ENCODE assay signal across 28 mouse cellular contexts in genomic region chr2:29831106-29831505, GRCm38 (mm10). TPM values are rescaled to one million over a fixed set of nuclear protein-coding genes. Genes with fewer than 3 reads are reported as not detected.
DNase-seq lines count a peak whose midpoint lies in the region; ATAC-seq and TF ChIP-seq lines count a peak whose summit lies in the region.
"Had no signal": no experiment of that assay in that cellular context is flagged by ENCODE, and none has a peak within 500 bp of the region (broad histone marks: within the 10 kb centered on the region; RNA-seq: fewer than 3 reads in every experiment).

No protein-coding gene starts in this region.

- no peaks in the 10 kb centered on the region for H3K9me3 ChIP-seq in hindbrain, embryonic 10.5 days
- no peaks in the 10 kb centered on the region for H3K9me3 ChIP-seq in hindbrain, embryonic 14.5 days (ENCODE audit: control insufficient read depth, low read length)
- no peaks in the 10 kb centered on the region for H3K9me3 ChIP-seq in E14TG2a.4 (ENCODE audit: low read length)
- H3K9me3 ChIP-seq in heart, embryonic 12.5 days (replicated peaks), result no peaks in the 10 kb centered on the region
- H3K9me3 ChIP-seq: embryonic facial prominence, embryonic 10.5 days; forebrain, embryonic 15.5 days; heart, embryonic 13.5 days; hindbrain, embryonic 15.5 days; limb, embryonic 13.5 days; liver, embryonic 12.5 days; midbrain, embryonic 10.5 days; neural tube, embryonic 15.5 days had no signal

- H3K4me1 ChIP-seq in hindbrain, embryonic 10.5 days (replicated peaks), result peaks cover 40% of the 10 kb centered on the region
- peaks cover 3% of the 10 kb centered on the region for H3K4me1 ChIP-seq in hindbrain, embryonic 14.5 days (replicated peaks; ENCODE audit: control insufficient read depth, insufficient read depth, low read length)
- H3K4me1 ChIP-seq in E14TG2a.4 (replicated peaks; ENCODE audit: low read depth, low read length), result peaks cover 78% of the 10 kb centered on the region
- H3K4me1 ChIP-seq in heart, embryonic 12.5 days (replicated peaks), result peaks cover 13% of the 10 kb centered on the region

- DNase-seq in hindbrain, embryonic 10.5 days (ENCODE audit: low spot score), result no peak
- no peak for DNase-seq in hindbrain, embryonic 14.5 days (ENCODE audit: low spot score)
- DNase-seq in left cerebral cortex, adult 11 months (ENCODE audit: low spot score), result peak; percentile 64
- DNase-seq in left cerebral cortex, postnatal 4 days, result no peak
- peak; percentile 90 for DNase-seq in layer of hippocampus, adult 9-11 months
- DNase-seq: adrenal gland, adult 2 months; cerebellum, adult 8-10 months; gastrocnemius, postnatal 10 days; heart, adult 11 months; heart, postnatal 14 days; kidney, adult 9 months; kidney, postnatal 14 days; lung, adult 18-20 months; lung, postnatal 10 days; thymus, postnatal 14 days had no signal

- H3K4me2 ChIP-seq in hindbrain, embryonic 14.5 days (replicated peaks), result no peak overlapping the region
- H3K4me2 ChIP-seq in heart, embryonic 12.5 days, result no peak overlapping the region
- H3K4me2 ChIP-seq: forebrain, embryonic 15.5 days; heart, embryonic 13.5 days; hindbrain, embryonic 15.5 days; limb, embryonic 13.5 days; liver, embryonic 12.5 days; neural tube, embryonic 15.5 days had no signal

- peaks cover 53% of the 10 kb centered on the region for H3K36me3 ChIP-seq in hindbrain, embryonic 10.5 days
- H3K36me3 ChIP-seq in hindbrain, embryonic 14.5 days (replicated peaks; ENCODE audit: control insufficient read depth, insufficient read depth), result peaks cover 14% of the 10 kb centered on the region
- H3K36me3 ChIP-seq in E14TG2a.4 (ENCODE audit: insufficient read depth, low read length), result peaks cover 69% of the 10 kb centered on the region
- peaks cover 36% of the 10 kb centered on the region for H3K36me3 ChIP-seq in heart, embryonic 12.5 days

- ATAC-seq in hindbrain, embryonic 14.5 days (ENCODE audit: low FRiP score), result no peak
- no peak for ATAC-seq in heart, embryonic 12.5 days (ENCODE audit: insufficient number of reproducible peaks, low FRiP score)
- ATAC-seq: CD4-positive, CD25-positive, alpha-beta regulatory T cell, adult 4 months; forebrain, embryonic 15.5 days; intestine, embryonic 16.5 days; liver, embryonic 12.5 days; Patski had no signal

- H3K27me3 ChIP-seq in hindbrain, embryonic 10.5 days (ENCODE audit: insufficient read depth, poor library complexity, severe bottlenecking), result no peaks in the 10 kb centered on the region; the same call in 1 of the 2 replicates
- H3K27me3 ChIP-seq in hindbrain, embryonic 14.5 days (ENCODE audit: control insufficient read depth, insufficient read depth, low read length), result no peaks in the 10 kb centered on the region
- H3K27me3 ChIP-seq in E14TG2a.4 (ENCODE audit: insufficient read depth, low read length), result no peaks in the 10 kb centered on the region
- no peaks in the 10 kb centered on the region for H3K27me3 ChIP-seq in heart, embryonic 12.5 days (replicated peaks)
- H3K27me3 ChIP-seq: forebrain, embryonic 15.5 days; heart, embryonic 13.5 days; hindbrain, embryonic 15.5 days; limb, embryonic 13.5 days; liver, embryonic 12.5 days; neural tube, embryonic 15.5 days; Patski had no signal

- 0 out of 2 replicates have a peak overlapping the region, but pooled peaks have one; percentile 23 for H3K27ac ChIP-seq in hindbrain, embryonic 10.5 days
- H3K27ac ChIP-seq in hindbrain, embryonic 14.5 days, result no peak overlapping the region
- no peak overlapping the region for H3K27ac ChIP-seq in heart, embryonic 12.5 days (ENCODE audit: poor library complexity, severe bottlenecking)
- H3K27ac ChIP-seq: embryonic facial prominence, embryonic 10.5 days; forebrain, embryonic 15.5 days; heart, embryonic 13.5 days; hindbrain, embryonic 15.5 days; limb, embryonic 13.5 days; liver, embryonic 12.5 days; neural tube, embryonic 15.5 days had no signal

- intact Hi-C loops in left cerebral cortex, postnatal 4 days (cut with DNase I), result no loop called here

- WGBS in hindbrain, embryonic 10.5 days, result 90% methylated on average over 4 of the region's 4 CpGs
- 89% methylated on average over 4 of the region's 4 CpGs for WGBS in hindbrain, embryonic 14.5 days
- 84% methylated on average over 4 of the region's 4 CpGs for WGBS in heart, embryonic 12.5 days

- no peak for TF ChIP-seq CTCF in E14TG2a.4 (conservative IDR thresholded peaks at IDR 0.05; ENCODE audit: low read length)

- no peak overlapping the region for H3K4me3 ChIP-seq in hindbrain, embryonic 10.5 days
- no peak overlapping the region for H3K4me3 ChIP-seq in hindbrain, embryonic 14.5 days (replicated peaks; ENCODE audit: low read length)
- peak overlapping the region; percentile 24; the same call in 1 of the 2 replicates for H3K4me3 ChIP-seq in E14TG2a.4 (replicated peaks; ENCODE audit: low read length)
- no peak overlapping the region for H3K4me3 ChIP-seq in heart, embryonic 12.5 days
- H3K4me3 ChIP-seq: embryonic facial prominence, embryonic 10.5 days; forebrain, embryonic 15.5 days; heart, embryonic 13.5 days; hindbrain, embryonic 15.5 days; limb, embryonic 13.5 days; liver, embryonic 12.5 days; midbrain, embryonic 10.5 days; neural tube, embryonic 15.5 days had no signal

- H3K9ac ChIP-seq in hindbrain, embryonic 14.5 days, result no peak overlapping the region
- H3K9ac ChIP-seq in heart, embryonic 12.5 days, result no peak overlapping the region
- H3K9ac ChIP-seq: forebrain, embryonic 15.5 days; heart, embryonic 13.5 days; hindbrain, embryonic 15.5 days; limb, embryonic 13.5 days; liver, embryonic 12.5 days; neural tube, embryonic 15.5 days had no signal

RNA-seq across cellular contexts. Expression of gene Urm1, which starts 11.2 kb away (rescaled TPM):
- polyA plus RNA-seq in hindbrain, embryonic 10.5 days (2016; fragmentation: Nextera tagmentation; extraction: Ambion mirVana), result 23.8 and 25.0 TPM in 2 replicates
- polyA plus RNA-seq in hindbrain, embryonic 14.5 days (2014; fragmentation: Nextera tagmentation; extraction: Ambion mirVana), result 24.6 and 24.9 TPM in 2 replicates
- total RNA-seq in left cerebral cortex, postnatal 4 days (2021), result 10 to 100 TPM; 46.1 to 51.1 TPM
- 15.6 and 15.7 TPM in 2 replicates for polyA plus RNA-seq in heart, embryonic 12.5 days (2016; fragmentation: Nextera tagmentation; extraction: Ambion mirVana)

RNA-seq across cellular contexts. Expression of gene Slc27a4, which starts 28.7 kb away (rescaled TPM):
- polyA plus RNA-seq in hindbrain, embryonic 10.5 days (2016; fragmentation: Nextera tagmentation; extraction: Ambion mirVana), result 18.3 and 24.7 TPM in 2 replicates
- polyA plus RNA-seq in hindbrain, embryonic 14.5 days (2014; fragmentation: Nextera tagmentation; extraction: Ambion mirVana), result 40.1 and 43.7 TPM in 2 replicates
- 10 to 100 TPM; 80.4 to 86.7 TPM for total RNA-seq in left cerebral cortex, postnatal 4 days (2021)
- 10.9 and 11.0 TPM in 2 replicates for polyA plus RNA-seq in heart, embryonic 12.5 days (2016; fragmentation: Nextera tagmentation; extraction: Ambion mirVana)

RNA-seq across cellular contexts. Expression of gene Cercam, which starts 37.9 kb away (rescaled TPM):
- 49.1 and 56.2 TPM in 2 replicates for polyA plus RNA-seq in hindbrain, embryonic 10.5 days (2016; fragmentation: Nextera tagmentation; extraction: Ambion mirVana)
- 15.9 and 19.1 TPM in 2 replicates for polyA plus RNA-seq in hindbrain, embryonic 14.5 days (2014; fragmentation: Nextera tagmentation; extraction: Ambion mirVana)
- total RNA-seq in left cerebral cortex, postnatal 4 days (2021), result 10 to 100 TPM; 17.5 to 19.0 TPM
- polyA plus RNA-seq in heart, embryonic 12.5 days (2016; fragmentation: Nextera tagmentation; extraction: Ambion mirVana), result 24.7 and 26.9 TPM in 2 replicates

RNA-seq across cellular contexts. Expression of gene Trub2, which starts 42.8 kb away (rescaled TPM):
- 53.2 and 59.2 TPM in 2 replicates for polyA plus RNA-seq in hindbrain, embryonic 10.5 days (2016; fragmentation: Nextera tagmentation; extraction: Ambion mirVana)
- 23.9 and 26.3 TPM in 2 replicates for polyA plus RNA-seq in hindbrain, embryonic 14.5 days (2014; fragmentation: Nextera tagmentation; extraction: Ambion mirVana)
- total RNA-seq in left cerebral cortex, postnatal 4 days (2021), result 10 to 100 TPM; 48.2 to 51.1 TPM
- 25.8 and 26.6 TPM in 2 replicates for polyA plus RNA-seq in heart, embryonic 12.5 days (2016; fragmentation: Nextera tagmentation; extraction: Ambion mirVana)

RNA-seq across cellular contexts. Expression of gene Coq4, which starts 43.8 kb away (rescaled TPM):
- polyA plus RNA-seq in hindbrain, embryonic 10.5 days (2016; fragmentation: Nextera tagmentation; extraction: Ambion mirVana), result 46.6 and 48.8 TPM in 2 replicates
- 35.1 and 35.3 TPM in 2 replicates for polyA plus RNA-seq in hindbrain, embryonic 14.5 days (2014; fragmentation: Nextera tagmentation; extraction: Ambion mirVana)
- 10 to 100 TPM; 32.7 to 38.4 TPM for total RNA-seq in left cerebral cortex, postnatal 4 days (2021)
- polyA plus RNA-seq in heart, embryonic 12.5 days (2016; fragmentation: Nextera tagmentation; extraction: Ambion mirVana), result 21.8 and 23.8 TPM in 2 replicates

Comparison
In these comparisons a context has a peak if more than half of its experiments do, and no peak if none do; other contexts are left out.
1. DNase-seq: peak in left cerebral cortex, adult 11 months (single experiment) and layer of hippocampus, adult 9-11 months (single experiment); none in hindbrain, embryonic 10.5 days (single experiment), hindbrain, embryonic 14.5 days (single experiment) and left cerebral cortex, postnatal 4 days (single experiment).